Mouse (Mus musculus) v-Abl transformed pro-B cells (cell line): ENCODE data around the gene Tmbim4.

Experiments used
- in situ Hi-C, 2 experiments: fragments of 400-800 bp; cut with MboI; formaldehyde crosslinking; loops; one replicate each; pipeline ENCODE4 v1.15.1; 2025; ENCODE audit not compliant: unreplicated experiment in 2 of 2

The Tmbim4 gene

GRCm38 (mm10) chr10:120233655-120234367 lies 32.4 kb downstream of the Tmbim4 start:
- in situ Hi-C loops: loop anchor here (5.0 to 25.0 kb wide), 3 partner anchors 822 to 1023 kb away; partner anchors contain the start of gene Cand1 (in 1 of the 2)

GRCm38 (mm10) chr10:120236855-120237254 lies 35.5 kb downstream of the Tmbim4 start:
- in situ Hi-C loops: loop anchor here (5.0 to 25.0 kb wide), 3 partner anchors 35 to 1000 kb away; partner anchors contain the start of gene Cand1 (in 1 of the 2)

DNA sequence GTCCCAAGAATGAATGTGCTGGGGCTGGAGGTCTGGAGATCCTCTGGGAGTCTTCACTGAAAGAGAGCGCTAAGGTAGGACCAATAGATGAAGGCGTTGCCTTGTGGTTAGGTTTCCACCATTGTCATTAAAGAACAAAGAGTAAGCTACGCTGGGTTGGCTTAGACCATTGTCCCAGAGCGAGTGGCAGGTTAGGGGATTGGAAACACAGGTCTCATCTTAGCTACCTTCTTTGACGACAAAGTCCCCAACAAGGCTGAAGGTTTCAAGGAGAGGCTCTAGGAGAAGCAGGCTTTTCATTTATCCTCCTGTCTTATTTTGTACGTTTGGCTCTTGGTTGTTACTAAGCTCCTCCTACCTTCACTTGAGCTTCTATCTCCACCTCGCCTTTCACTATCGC lies 36.9 kb downstream of the Tmbim4 start:
- in situ Hi-C loops: loop anchor here (5.0 to 25.0 kb wide), 3 partner anchors 34 to 1001 kb away; partner anchors contain the start of gene Cand1 (in 1 of the 2)

- in situ Hi-C loops: loop anchor here (5.0 to 25.0 kb wide), 3 partner anchors 33 to 1002 kb away; partner anchors contain the start of gene Cand1 (in 1 of the 2)
These were observed 38.1 kb downstream of the Tmbim4 start for GRCm38 (mm10) chr10:120239476-120239875.

DNA sequence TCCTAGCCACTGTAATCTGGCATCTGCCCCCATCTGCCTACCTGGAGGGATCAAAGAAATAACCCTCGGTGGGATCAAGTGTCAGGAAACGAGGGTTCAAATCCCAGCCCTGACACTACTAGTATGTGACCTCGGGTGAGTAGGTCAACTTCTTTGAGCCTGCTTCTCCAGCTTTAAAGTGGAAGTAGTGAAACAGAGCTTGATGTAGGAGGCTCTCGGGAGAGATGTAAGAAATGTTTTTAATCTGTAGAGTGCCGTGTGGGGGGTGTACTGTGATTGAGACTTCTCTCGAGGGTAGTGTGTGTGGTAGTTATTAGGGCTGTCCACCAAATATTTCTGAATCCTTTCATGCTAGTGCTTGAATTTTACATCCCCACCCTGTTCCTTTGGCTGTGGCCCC lies 41.0 kb downstream of the Tmbim4 start:
- in situ Hi-C loops: loop anchor here (10.0 to 25.0 kb wide), 3 partner anchors 830 to 1012 kb away; partner anchors contain the start of gene Cand1 (in 1 of the 2)

DNA sequence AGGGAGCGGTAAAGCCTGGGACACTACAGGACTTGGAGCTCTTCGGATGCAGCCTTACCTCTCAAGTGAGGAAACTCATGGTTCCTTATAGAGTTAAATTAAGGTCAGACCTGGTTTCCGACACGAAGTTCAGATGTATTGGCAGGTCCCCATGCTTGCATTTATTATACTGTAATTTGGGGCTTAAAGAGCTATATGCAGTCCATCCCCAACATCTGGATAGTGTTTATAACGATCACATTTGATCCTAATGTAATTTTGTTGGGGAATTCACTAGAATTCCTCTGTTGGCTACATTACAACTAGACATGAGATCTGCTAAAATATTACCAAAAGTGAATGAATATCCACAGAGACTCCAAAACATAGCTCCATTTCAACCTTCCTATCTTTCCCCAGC lies 44.3 kb downstream of the Tmbim4 start:
- in situ Hi-C loops: loop anchor here (10.0 to 25.0 kb wide), 3 partner anchors 833 to 1009 kb away; partner anchors contain the start of gene Cand1 (in 1 of the 2)

DNA sequence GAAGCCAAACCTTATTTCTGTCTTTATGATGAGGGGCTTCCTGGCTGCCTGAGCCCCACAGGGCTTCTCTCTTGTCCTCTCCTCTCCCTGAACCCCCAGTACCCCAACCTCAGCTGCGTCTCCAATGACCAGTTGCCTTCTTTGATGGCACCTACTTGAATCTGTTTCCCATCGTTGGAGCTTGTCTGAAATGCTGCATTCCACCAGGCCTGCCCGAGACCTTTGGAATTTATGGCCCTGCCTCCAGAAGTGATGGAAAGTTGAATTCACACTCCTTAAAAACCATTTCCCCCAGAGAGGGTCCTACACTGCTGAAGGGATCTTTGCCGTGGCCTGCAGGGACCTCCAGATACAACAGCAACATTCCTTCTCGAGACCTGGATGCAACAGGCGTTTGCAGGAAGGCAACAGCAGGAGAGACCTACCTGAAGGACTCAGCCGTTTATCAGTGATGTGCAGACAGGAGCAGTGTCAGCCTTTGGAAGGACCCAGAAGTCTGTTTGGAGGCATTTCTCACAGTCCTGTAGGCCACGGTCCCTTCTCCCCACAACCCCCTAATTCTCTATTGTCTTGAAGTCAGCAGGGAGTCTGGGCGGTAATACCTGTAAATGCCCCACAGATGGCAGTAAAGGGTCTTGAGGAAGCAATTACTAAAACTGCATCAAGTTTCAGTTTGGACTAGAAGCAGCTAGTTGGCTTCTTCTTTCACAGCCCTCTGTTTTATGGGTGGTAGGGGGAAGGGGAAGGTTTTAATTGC lies 45.8 kb downstream of the Tmbim4 start:
- in situ Hi-C loops: loop anchor here (10.0 to 25.0 kb wide), 3 partner anchors 835 to 1010 kb away; partner anchors contain the start of gene Cand1 (in 1 of the 2)

DNA sequence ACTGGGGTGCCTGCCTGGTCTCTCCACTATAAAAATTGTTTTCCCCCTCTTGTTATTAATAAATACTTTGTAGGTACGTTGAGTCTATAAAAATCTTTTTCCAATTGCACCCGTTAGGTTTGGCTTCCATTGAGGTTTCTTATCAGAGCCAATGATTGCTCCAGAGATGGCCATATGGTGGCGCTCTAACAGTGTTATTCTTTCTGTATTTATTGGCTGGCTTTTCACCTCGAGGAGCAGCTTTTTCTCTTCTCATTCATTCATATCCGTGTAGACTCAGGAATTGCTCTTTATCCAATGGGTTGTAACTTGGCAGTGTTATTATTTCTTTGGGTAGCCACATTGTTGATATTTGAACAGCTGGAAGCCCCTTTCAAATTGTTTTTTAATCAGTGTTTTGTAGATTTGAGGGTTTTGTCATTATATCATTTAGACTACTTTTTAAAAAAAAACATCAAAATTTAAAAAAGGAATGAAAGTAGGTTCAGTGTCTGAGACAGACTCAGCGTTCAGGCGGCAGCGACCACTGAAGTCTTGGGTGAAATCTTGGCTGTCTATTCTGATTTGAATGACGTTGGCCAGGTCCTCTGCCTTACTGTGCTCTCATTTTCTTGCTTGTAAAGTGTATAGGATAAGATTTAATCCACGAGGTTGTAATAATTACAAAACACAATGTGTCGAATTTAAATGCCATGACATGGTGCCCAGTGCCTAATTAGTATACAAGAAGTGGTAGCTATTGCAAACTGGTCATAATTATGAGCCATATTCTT lies 49.7 kb downstream of the Tmbim4 start:
- in situ Hi-C loops: loop anchor here (10.0 to 25.0 kb wide), 4 partner anchors 439 to 786 kb away; partner anchors contain the start of gene Wif1 (in 1 of the 2)

DNA sequence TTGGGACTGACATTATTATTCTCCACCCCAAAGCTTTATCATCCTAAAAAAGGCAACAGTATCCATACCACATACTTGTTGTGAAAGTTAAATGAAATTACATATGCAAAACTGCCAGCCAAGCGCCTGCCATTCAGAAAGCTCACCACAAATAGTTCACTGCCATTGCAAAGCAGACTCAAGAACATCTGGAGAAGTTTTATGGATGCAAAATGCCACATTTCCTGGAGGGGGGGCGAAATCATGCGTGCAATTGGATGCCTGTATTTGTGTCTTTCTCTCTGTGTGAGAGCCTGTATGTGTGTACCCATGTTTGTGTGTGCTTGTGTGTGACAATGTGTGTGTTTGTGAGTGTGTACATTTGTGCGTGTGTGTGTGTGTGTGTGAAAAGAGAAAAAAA lies 50.4 kb downstream of the Tmbim4 start:
- in situ Hi-C loops: loop anchor here (10.0 to 25.0 kb wide), 4 partner anchors 439 to 786 kb away; partner anchors contain the start of gene Wif1 (in 1 of the 2)

DNA sequence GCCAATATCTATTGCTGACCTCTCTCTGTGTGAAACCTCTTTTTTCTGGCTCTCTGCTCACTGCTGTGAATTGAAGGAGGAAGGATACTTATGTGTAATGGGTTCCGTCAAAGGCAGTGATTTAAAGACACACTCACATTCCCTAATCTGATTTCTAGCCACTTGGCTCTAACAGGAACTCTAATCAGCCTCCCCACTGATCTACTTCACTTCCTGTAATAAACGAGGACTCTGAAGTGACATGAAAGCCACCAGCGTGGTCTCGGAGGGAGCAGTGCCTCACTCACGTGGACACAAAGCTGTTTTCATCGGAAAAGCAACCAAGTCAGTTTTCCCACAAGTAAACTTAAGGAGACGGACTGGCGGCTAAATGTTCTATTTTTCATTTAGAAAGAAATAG lies 51.4 kb downstream of the Tmbim4 start:
- in situ Hi-C loops: loop anchor here (10.0 to 25.0 kb wide), 4 partner anchors 440 to 785 kb away; partner anchors contain the start of gene Wif1 (in 1 of the 2)

DNA sequence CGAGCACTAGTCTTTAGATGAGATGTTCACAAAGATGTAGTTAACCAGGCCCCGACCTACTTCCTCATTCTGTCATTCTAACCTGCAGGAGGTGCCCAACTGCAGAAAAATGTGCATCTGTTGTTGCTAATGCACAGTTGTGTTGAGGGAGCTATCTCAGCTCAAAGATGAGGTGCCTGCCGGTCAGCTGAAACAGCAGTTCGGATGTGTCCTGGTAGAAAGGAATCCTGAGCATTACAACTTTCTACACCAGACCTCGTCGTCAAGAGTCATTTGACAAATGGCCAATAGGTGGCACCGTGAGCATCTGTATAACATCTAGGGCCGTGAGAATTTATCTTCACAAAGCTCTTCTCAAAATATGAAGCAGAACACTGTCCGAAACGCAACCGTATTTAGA lies 55.8 kb downstream of the Tmbim4 start:
- in situ Hi-C loops: loop anchor here (5.0 to 25.0 kb wide), 5 partner anchors 445 to 780 kb away; partner anchors contain the start of gene Wif1 (in 1 of the 2)

DNA sequence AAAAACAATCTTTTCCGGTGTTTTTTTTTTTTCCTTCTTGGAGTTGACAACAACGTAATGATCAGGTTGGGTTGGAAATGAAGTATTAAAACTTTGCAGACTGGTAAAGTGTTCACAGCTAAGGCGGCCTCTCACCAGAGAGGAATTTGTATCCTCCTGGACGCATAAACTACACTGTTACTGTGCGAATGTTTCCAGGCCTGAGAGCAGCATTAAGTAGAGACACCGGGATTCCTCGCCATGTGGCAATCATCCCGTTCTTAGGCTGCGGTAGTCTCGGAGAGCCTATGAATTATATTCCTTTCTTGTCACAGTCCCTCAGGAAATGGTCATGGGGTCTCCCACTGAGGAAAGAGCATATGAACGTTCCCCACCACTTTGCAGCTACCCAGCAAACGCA lies 66.4 kb downstream of the Tmbim4 start:
- in situ Hi-C loops: loop anchor here (25.0 kb wide), 2 partner anchors 455 to 770 kb away; partner anchors contain the start of gene Wif1 (in 1 of the 2)

DNA sequence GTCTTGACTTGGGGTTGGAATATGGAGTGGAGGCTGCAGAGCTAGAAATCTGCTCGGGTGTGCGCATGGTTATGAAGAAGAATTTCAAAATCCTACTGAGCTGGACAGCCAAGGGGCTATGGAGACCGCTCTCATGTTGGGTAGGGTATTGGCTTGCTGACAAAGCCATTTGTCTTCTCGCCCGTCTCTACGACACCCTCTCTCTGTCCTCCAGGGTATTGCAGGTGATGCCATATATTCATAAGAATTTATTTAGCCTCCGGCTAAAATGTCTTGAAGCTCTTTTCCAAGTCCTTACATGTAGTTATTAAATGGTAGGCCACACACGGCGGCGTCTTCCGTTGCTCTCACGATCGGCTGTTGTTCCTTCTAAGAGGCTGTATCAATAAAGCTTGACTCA lies 68.6 kb downstream of the Tmbim4 start:
- in situ Hi-C loops: loop anchor here (5.0 to 25.0 kb wide), 4 partner anchors 33 to 767 kb away; partner anchors contain the start of gene Wif1 (in 1 of the 2)

GRCm38 (mm10) chr10:120270777-120271176 lies 69.4 kb downstream of the Tmbim4 start:
- in situ Hi-C loops: loop anchor here (5.0 to 25.0 kb wide), 4 partner anchors 33 to 767 kb away; partner anchors contain the start of gene Wif1 (in 1 of the 2)

DNA sequence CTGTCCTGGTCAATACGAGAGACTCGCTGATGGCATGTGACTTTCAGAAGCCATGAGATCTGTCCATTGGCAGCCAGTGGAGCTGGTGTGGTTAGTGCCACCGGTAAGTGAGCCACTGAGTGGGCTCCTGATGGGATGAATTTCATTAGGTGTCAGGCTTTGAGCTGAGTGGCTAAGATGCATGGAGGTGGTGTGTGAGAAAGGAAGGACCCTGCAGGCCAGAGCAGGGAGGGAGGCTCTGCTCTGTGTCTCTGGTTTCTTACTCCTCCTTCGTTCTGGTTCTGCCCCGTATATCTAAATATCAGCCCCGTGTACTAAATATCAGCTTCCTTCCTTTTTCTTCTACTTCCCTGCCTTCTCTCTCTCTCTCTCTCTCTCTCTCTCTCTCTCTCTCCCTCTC lies 69.9 kb downstream of the Tmbim4 start:
- in situ Hi-C loops: loop anchor here (5.0 to 25.0 kb wide), 4 partner anchors 34 to 766 kb away; partner anchors contain the start of gene Wif1 (in 1 of the 2)

DNA sequence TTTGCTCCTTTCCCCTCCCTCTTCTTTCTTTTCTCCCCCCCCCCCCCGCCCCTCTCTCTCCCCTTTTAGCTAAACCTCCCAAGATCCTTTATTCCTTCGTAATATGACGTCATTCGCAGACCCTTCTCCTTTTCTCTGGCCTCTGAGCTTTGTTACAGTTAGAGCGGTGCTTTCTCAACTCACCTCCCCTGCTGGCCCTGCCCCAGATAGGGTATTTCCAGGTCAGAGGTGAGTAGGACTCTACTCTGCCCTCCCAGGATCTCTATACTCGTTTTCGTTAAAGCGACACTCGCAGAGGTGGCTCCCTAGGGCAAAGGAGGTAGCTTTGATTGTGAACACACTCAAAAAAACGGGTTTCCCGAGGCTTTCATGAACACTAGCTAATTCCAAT lies 70.5 kb downstream of the Tmbim4 start:
- in situ Hi-C loops: loop anchor here (5.0 to 25.0 kb wide), 4 partner anchors 35 to 765 kb away; partner anchors contain the start of gene Wif1 (in 1 of the 2)

DNA sequence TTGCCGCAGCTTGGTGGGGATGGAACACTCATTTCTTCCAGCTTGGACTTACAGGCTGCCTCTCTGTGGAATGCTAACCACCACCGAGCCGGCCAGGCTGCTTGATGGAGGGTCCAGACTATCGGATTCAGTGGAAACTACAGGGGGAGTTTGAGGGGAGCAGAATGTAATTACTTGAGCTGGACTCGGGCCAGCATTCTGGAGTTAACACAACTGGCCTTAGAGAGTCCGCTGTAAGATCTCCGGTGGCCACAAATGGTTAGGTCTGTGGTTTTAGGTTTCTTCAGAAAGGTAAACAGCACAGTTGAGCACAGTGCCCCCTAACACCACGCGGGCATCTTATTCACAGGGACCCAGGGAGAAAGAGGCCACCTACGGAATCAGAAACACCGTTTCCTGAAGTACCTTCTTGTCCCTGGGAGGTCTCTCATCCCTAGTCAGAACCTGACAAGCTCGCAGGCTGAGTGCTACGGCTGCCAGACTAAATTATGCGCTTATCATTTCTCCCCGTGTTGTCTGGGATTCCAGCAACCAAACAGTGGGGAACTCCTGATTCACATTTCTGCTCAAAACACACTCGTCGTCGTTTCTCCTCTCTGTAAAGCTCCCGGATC lies 71.0 kb downstream of the Tmbim4 start:
- in situ Hi-C loops: loop anchor here (5.0 to 25.0 kb wide), 4 partner anchors 35 to 765 kb away; partner anchors contain the start of gene Wif1 (in 1 of the 2)

- in situ Hi-C loops: loop anchor here (5.0 to 25.0 kb wide), 4 partner anchors 36 to 764 kb away; partner anchors contain the start of gene Wif1 (in 1 of the 2)
These were observed 71.9 kb downstream of the Tmbim4 start for GRCm38 (mm10) chr10:120273335-120273734.
